Mouse (Mus musculus): ENCODE results near the gene Epha3. TPM values are rescaled to one million over a fixed set of nuclear protein-coding genes. Genes with fewer than 3 reads are reported as not detected.

The Epha3 gene
- total RNA-seq, 1 experiment = 0.18 TPM

DNA sequence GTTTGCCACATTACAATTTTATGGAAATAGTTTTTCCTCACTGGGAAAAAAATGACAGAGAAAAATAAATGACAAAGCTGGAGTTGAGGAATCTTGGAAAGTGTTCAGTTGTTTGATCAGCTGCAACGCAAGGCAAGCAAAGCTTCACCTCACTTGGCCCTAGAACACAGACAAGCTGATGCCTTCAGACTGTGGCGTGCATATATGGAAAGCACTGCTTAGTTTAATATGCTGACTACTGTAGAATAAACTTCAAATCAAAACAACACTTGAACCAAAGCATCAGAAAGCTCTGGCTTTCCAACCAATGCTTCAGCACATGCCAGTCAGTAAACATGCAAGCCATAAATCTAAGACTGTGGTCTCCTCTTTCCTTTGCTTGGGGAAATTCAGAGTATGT, 65.6 kb downstream of the Epha3 start:
- TF ChIP-seq HCFC1 (IDR thresholded peaks at IDR 0.05; ENCODE audit: borderline replicate concordance, insufficient read depth, low read length) (no peak), CHD2 (IDR thresholded peaks at IDR 0.05; ENCODE audit: low read depth, low read length) (no peak)
- DNase-seq (ENCODE audit: low read depth, low spot score) = no peak
- H3K36me3 ChIP-seq (ENCODE audit: control insufficient read depth, insufficient read depth, low read length, poor library complexity, severe bottlenecking) = no peaks in the 10 kb centered on the region
- no peak overlapping the region for H3K27ac ChIP-seq (ENCODE audit: insufficient read depth, low read depth, low read length, poor library complexity, severe bottlenecking)
- in situ Hi-C loops (cut with MboI; ENCODE audit: low sequenced_read_pairs in 2 of 2, unreplicated experiment in 2 of 2) = no loop called here
- no peaks in the 10 kb centered on the region for H3K4me1 ChIP-seq (ENCODE audit: control insufficient read depth in 2 of 2, insufficient read depth in 2 of 2, low read length in 2 of 2, poor library complexity in 1 of 2)
- no peak overlapping the region for H3K4me3 ChIP-seq (ENCODE audit: insufficient read depth in 1 of 2, low read depth in 1 of 2, low read length in 2 of 2, poor library complexity in 1 of 2, severe bottlenecking in 1 of 2)
- no peaks in the 10 kb centered on the region for H3K9me3 ChIP-seq (ENCODE audit: control insufficient read depth, insufficient read depth, low read depth, low read length)
- no peak overlapping the region for H3K9ac ChIP-seq (ENCODE audit: insufficient read depth, low read depth, low read length, poor library complexity, severe bottlenecking)

DNA sequence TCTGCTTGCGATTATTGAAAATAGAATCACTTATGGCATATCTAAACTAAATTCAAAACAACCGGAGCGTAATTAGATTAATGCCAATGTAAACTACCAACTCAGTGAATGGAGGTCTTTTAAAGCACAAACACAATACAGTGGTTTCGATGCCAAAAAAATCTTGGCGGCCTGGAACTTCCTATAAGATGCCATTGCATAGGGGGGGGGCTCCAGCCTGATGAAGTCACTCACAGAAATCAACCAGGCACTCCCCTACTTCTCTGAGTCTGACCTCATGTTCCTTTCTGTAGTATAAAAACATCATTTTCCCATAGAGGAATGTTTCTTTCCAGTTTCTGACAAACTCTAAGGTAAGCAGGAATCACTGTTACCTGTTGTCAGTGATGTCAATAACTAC, 69.7 kb downstream of the Epha3 start:
- TF ChIP-seq CHD2 (IDR thresholded peaks at IDR 0.05; ENCODE audit: low read depth, low read length) (no peak), MAFK (IDR thresholded peaks at IDR 0.05; ENCODE audit: insufficient read depth, low read depth, low read length) (no peak), HCFC1 (IDR thresholded peaks at IDR 0.05; ENCODE audit: borderline replicate concordance, insufficient read depth, low read length) (no peak), ZC3H11A (IDR thresholded peaks at IDR 0.05; ENCODE audit: borderline replicate concordance, low read depth, low read length) (no peak), ZNF384 (IDR thresholded peaks at IDR 0.05; ENCODE audit: low read depth, low read length) (no peak)
- H3K9ac ChIP-seq (ENCODE audit: insufficient read depth, low read depth, low read length, poor library complexity, severe bottlenecking) = no peak overlapping the region
- in situ Hi-C loops (cut with MboI; ENCODE audit: low sequenced_read_pairs in 2 of 2, unreplicated experiment in 2 of 2) = no loop called here

DNA sequence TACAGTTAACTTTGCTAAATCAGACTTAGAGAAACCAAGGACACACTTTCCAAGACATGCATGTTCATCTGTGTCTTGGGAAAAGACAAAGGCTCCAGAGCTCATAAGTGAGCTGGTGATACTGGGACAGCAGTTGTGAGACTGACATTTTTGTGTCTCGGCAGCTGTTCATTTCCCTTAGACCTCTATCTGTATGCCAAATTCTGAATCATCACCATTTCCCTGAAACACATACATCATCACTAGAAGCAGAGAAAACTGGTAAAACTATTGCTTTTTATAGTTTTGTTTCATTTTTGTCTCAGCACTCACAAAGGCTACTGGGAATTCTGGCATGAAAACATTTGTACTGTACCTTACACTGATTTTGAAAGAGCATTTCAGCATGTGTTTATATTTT, 70.2 kb downstream of the Epha3 start:
- no peak overlapping the region for H3K4me3 ChIP-seq (ENCODE audit: insufficient read depth in 1 of 2, low read depth in 1 of 2, low read length in 2 of 2, poor library complexity in 1 of 2, severe bottlenecking in 1 of 2)

More for the DNA sequence above, 69.7 kb downstream of the Epha3 start:
- Histone ChIP-seq H3K4me1 (ENCODE audit: control insufficient read depth in 2 of 2, insufficient read depth in 2 of 2, low read length in 2 of 2, poor library complexity in 1 of 2) (no peaks in the 10 kb centered on the region), H3K27ac (ENCODE audit: insufficient read depth, low read depth, low read length, poor library complexity, severe bottlenecking) (no peak overlapping the region), H3K9me3 (ENCODE audit: control insufficient read depth, insufficient read depth, low read depth, low read length) (no peaks in the 10 kb centered on the region), H3K36me3 (ENCODE audit: control insufficient read depth, insufficient read depth, low read length, poor library complexity, severe bottlenecking) (no peaks in the 10 kb centered on the region), H3K4me3 (ENCODE audit: insufficient read depth in 1 of 2, low read depth in 1 of 2, low read length in 2 of 2, poor library complexity in 1 of 2, severe bottlenecking in 1 of 2) (no peak overlapping the region)
- no peak for DNase-seq (ENCODE audit: low read depth, low spot score)

DNA sequence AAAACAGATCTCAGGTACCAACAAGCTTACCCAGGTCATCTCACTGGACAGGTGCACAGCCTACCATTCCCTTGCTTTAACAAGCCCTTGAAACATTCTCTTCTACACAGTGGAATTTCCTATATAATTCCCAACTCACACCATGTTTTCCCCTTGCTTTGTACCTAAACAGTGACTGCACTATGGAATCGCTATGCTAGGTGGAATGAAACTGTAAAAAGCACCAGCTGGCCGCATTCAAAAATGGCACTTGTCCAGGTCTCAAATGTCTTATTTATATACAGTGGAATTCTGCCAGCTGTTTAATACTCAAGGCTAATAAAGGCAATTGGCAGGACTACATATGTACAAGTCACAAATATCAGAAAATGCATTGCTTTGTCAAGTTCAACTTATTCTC, 71.9 kb downstream of the Epha3 start:
- no peak for DNase-seq (ENCODE audit: low read depth, low spot score)
- Histone ChIP-seq H3K27ac (ENCODE audit: insufficient read depth, low read depth, low read length, poor library complexity, severe bottlenecking) (no peak overlapping the region), H3K9me3 (ENCODE audit: control insufficient read depth, insufficient read depth, low read depth, low read length) (no peaks in the 10 kb centered on the region), H3K4me3 (ENCODE audit: insufficient read depth in 1 of 2, low read depth in 1 of 2, low read length in 2 of 2, poor library complexity in 1 of 2, severe bottlenecking in 1 of 2) (no peak overlapping the region), H3K4me1 (ENCODE audit: control insufficient read depth in 2 of 2, insufficient read depth in 2 of 2, low read length in 2 of 2, poor library complexity in 1 of 2) (no peaks in the 10 kb centered on the region), H3K9ac (ENCODE audit: insufficient read depth, low read depth, low read length, poor library complexity, severe bottlenecking) (no peak overlapping the region), H3K36me3 (ENCODE audit: control insufficient read depth, insufficient read depth, low read length, poor library complexity, severe bottlenecking) (no peaks in the 10 kb centered on the region)
- in situ Hi-C loops (cut with MboI; ENCODE audit: low sequenced_read_pairs in 2 of 2, unreplicated experiment in 2 of 2) = no loop called here
- no peak for TF ChIP-seq ZNF384 (IDR thresholded peaks at IDR 0.05; ENCODE audit: low read depth, low read length)
- no peak for TF ChIP-seq MAFK (IDR thresholded peaks at IDR 0.05; ENCODE audit: insufficient read depth, low read depth, low read length)
- TF ChIP-seq ZC3H11A (IDR thresholded peaks at IDR 0.05; ENCODE audit: borderline replicate concordance, low read depth, low read length) = no peak
- no peak for TF ChIP-seq CHD2 (IDR thresholded peaks at IDR 0.05; ENCODE audit: low read depth, low read length)
- TF ChIP-seq HCFC1 (IDR thresholded peaks at IDR 0.05; ENCODE audit: borderline replicate concordance, insufficient read depth, low read length) = no peak

More for the DNA sequence above, 70.2 kb downstream of the Epha3 start:
- Histone ChIP-seq H3K9ac (ENCODE audit: insufficient read depth, low read depth, low read length, poor library complexity, severe bottlenecking) (no peak overlapping the region), H3K36me3 (ENCODE audit: control insufficient read depth, insufficient read depth, low read length, poor library complexity, severe bottlenecking) (no peaks in the 10 kb centered on the region), H3K27ac (ENCODE audit: insufficient read depth, low read depth, low read length, poor library complexity, severe bottlenecking) (no peak overlapping the region), H3K9me3 (ENCODE audit: control insufficient read depth, insufficient read depth, low read depth, low read length) (no peaks in the 10 kb centered on the region), H3K4me1 (ENCODE audit: control insufficient read depth in 2 of 2, insufficient read depth in 2 of 2, low read length in 2 of 2, poor library complexity in 1 of 2) (no peaks in the 10 kb centered on the region)
- in situ Hi-C loops (cut with MboI; ENCODE audit: low sequenced_read_pairs in 2 of 2, unreplicated experiment in 2 of 2) = no loop called here
- DNase-seq (ENCODE audit: low read depth, low spot score) = no peak
- TF ChIP-seq ZNF384 (IDR thresholded peaks at IDR 0.05; ENCODE audit: low read depth, low read length) (no peak), CHD2 (IDR thresholded peaks at IDR 0.05; ENCODE audit: low read depth, low read length) (no peak), MAFK (IDR thresholded peaks at IDR 0.05; ENCODE audit: insufficient read depth, low read depth, low read length) (no peak)

DNA sequence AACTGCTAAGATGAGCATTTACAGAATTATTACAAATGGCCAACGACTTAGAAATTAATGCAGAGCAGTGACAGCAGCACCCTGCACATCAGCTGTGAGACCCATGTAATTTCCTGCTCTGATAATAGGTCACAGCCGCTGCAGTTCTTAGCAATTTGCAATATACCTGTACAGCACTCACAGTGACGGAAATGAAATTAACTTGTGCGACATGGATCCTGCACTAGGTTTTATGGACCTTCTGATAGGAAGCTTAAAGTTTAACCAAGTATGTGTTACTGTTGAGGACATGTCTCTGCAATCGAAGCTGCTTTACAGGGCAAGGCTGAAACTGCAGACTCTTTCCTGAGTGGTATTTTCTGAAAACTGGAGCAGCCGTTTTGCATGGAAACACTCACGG, 80.4 kb downstream of the Epha3 start:
- H3K4me3 ChIP-seq (ENCODE audit: insufficient read depth in 1 of 2, low read depth in 1 of 2, low read length in 2 of 2, poor library complexity in 1 of 2, severe bottlenecking in 1 of 2) = no peak overlapping the region
- in situ Hi-C loops (cut with MboI; ENCODE audit: low sequenced_read_pairs in 2 of 2, unreplicated experiment in 2 of 2) = no loop called here
- DNase-seq (ENCODE audit: low read depth, low spot score) = no peak
- no peaks in the 10 kb centered on the region for H3K36me3 ChIP-seq (ENCODE audit: control insufficient read depth, insufficient read depth, low read length, poor library complexity, severe bottlenecking)
- H3K27ac ChIP-seq (ENCODE audit: insufficient read depth, low read depth, low read length, poor library complexity, severe bottlenecking) = no peak overlapping the region
- no peaks in the 10 kb centered on the region for H3K9me3 ChIP-seq (ENCODE audit: control insufficient read depth, insufficient read depth, low read depth, low read length)
- H3K4me1 ChIP-seq (ENCODE audit: control insufficient read depth in 2 of 2, insufficient read depth in 2 of 2, low read length in 2 of 2, poor library complexity in 1 of 2) = no peaks in the 10 kb centered on the region
- no peak overlapping the region for H3K9ac ChIP-seq (ENCODE audit: insufficient read depth, low read depth, low read length, poor library complexity, severe bottlenecking)
- no peak for TF ChIP-seq MAFK (IDR thresholded peaks at IDR 0.05; ENCODE audit: insufficient read depth, low read depth, low read length)

Measured in ES-E14 (cell line).